Mouse (Mus musculus) lung, postnatal 0 days (tissue): ENCODE results near the gene Cggbp1.

Experiments
- CTCF ChIP-seq: IDR thresholded peaks from 2 replicates; pipeline ENCODE4 v1.5.1; 2016; ENCODE audit warnings: antibody characterized with exemption, mild to moderate bottlenecking
- EP300 ChIP-seq: IDR thresholded peaks from 2 replicates; pipeline ENCODE4 v1.6.1; 2016; ENCODE audit warnings: antibody characterized with exemption, mild to moderate bottlenecking, control low read depth

DNA sequence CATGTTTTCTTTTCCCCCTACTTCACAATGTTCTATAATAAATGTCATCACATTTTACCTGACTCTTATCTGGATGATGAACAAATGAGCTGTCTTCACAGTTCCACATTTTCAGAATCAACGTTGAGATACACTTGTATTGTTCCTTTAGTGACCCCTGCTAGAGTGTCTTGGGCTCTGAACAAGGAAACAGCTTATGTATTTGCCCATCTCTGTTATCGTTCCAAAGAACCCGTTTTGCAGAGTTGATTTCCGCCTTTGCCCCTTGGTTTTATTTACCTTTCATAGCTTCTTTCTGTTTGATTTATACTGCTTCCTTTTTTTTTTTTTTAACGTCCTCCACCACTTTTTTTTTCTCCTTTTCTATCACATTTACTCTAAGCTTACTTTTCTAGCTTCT is 27.9 kb downstream of the Cggbp1 start:
- no peak for TF ChIP-seq CTCF
- no peak for TF ChIP-seq EP300
